Mouse (Mus musculus) heart, postnatal 36 days (tissue): ENCODE measurements around the gene Ccnt1. TPM values are rescaled to one million over a fixed set of nuclear protein-coding genes. Genes with fewer than 3 reads are reported as not detected.
"Not testable (repeated sequence)": the region's sequence is repeated elsewhere in the genome, so short reads cannot be mapped to it uniquely, and the experiment has no call there.

Source experiments
- DNase-seq, 2 experiments: peaks; one replicate each; pipeline ENCODE4 v3.0.0; 2021 to 2022
- intact Hi-C: fragments of 180-260 bp; cut with DNase I; formaldehyde crosslinking; loops from one replicate; pipeline ENCODE4 v1.15.1; 2025
- microRNA-seq, 2 experiments: library from miRNA; unstranded; fragments of <30 nt; microRNA quantifications; one replicate each; pipeline ENCODE4 v1.2.0; 2021; ENCODE audit warnings: borderline number of aligned reads in 2 of 2
- total RNA-seq, 2 experiments: library from RNA; stranded (reverse); gene quantifications; 2 replicates each; pipeline ENCODE4 v1.2.3; 2021

The Ccnt1 gene
- total RNA-seq, 2 experiments from 2014 or later: 27.6 to 32.1 TPM

GRCm38 (mm10) chr15:98514146-98514545 lies 56.6 kb downstream of the Ccnt1 start:
- DNase-seq: no peak
- intact Hi-C loops: loop anchor here (5.0 to 10.0 kb wide), 3 partner anchors 53 to 1941 kb away; no protein-coding TSS in a partner anchor

- intact Hi-C loops: loop anchor here (5.0 to 10.0 kb wide), 3 partner anchors 54 to 1941 kb away; no protein-coding TSS in a partner anchor
These were observed 57.0 kb downstream of the Ccnt1 start for GRCm38 (mm10) chr15:98513676-98514075.

GRCm38 (mm10) chr15:98512799-98513321 lies 57.9 kb downstream of the Ccnt1 start:
- DNase-seq: peak; percentile 61 to 65
- intact Hi-C loops: loop anchor here (5.0 to 10.0 kb wide), 3 partner anchors 54 to 1942 kb away; no protein-coding TSS in a partner anchor

More at GRCm38 (mm10) chr15:98513676-98514075, 57.0 kb downstream of the Ccnt1 start:
- DNase-seq: not testable (repeated sequence)

GRCm38 (mm10) chr15:98512232-98512631 lies 58.5 kb downstream of the Ccnt1 start:
- peak in 1 of 2 experiments; percentile 29 for DNase-seq
- intact Hi-C loops: loop anchor here (5.0 to 10.0 kb wide), 3 partner anchors 55 to 1943 kb away; no protein-coding TSS in a partner anchor

- intact Hi-C loops: loop anchor here (2.0 to 10.0 kb wide), 4 partner anchors 56 to 1943 kb away; no protein-coding TSS in a partner anchor
- DNase-seq: peak; percentile 36 to 39
These were observed 59.3 kb downstream of the Ccnt1 start for GRCm38 (mm10) chr15:98511386-98511928.

GRCm38 (mm10) chr15:98510438-98511385 lies 60.0 kb downstream of the Ccnt1 start:
- DNase-seq: peak; percentile 79 to 89

GRCm38 (mm10) chr15:98509387-98509786 lies 61.3 kb downstream of the Ccnt1 start:
- intact Hi-C loops: loop anchor here (10.0 kb wide), 1 partner anchor 415 kb away; the partner anchor contains the start of genes Pfkm and Senp1

More at GRCm38 (mm10) chr15:98510438-98511385, 60.0 kb downstream of the Ccnt1 start:
- intact Hi-C loops: loop anchor here (2.0 to 10.0 kb wide), 4 partner anchors 57 to 1944 kb away; no protein-coding TSS in a partner anchor

GRCm38 (mm10) chr15:98507321-98507720 lies 63.4 kb downstream of the Ccnt1 start:
- intact Hi-C loops: loop anchor here (10.0 kb wide), 1 partner anchor 413 kb away; the partner anchor contains the start of genes Pfkm and Senp1
- DNase-seq: no peak

More at GRCm38 (mm10) chr15:98509387-98509786, 61.3 kb downstream of the Ccnt1 start:
- no peak for DNase-seq

GRCm38 (mm10) chr15:98506253-98506957 lies 64.3 kb downstream of the Ccnt1 start:
- no peak for DNase-seq
- intact Hi-C loops: loop anchor here (10.0 kb wide), 1 partner anchor 412 kb away; the partner anchor contains the start of genes Pfkm and Senp1

- intact Hi-C loops: loop anchor here (2.0 to 10.0 kb wide), 4 partner anchors 20 to 410 kb away; partner anchors contain the start of genes Pfkm and Senp1
- DNase-seq: peak; percentile 63 to 86
These were observed 66.2 kb downstream of the Ccnt1 start for GRCm38 (mm10) chr15:98504514-98504913.

- intact Hi-C loops: loop anchor here (5.0 to 10.0 kb wide), 2 partner anchors 81 to 409 kb away; partner anchors contain the start of genes Pfkm and Senp1
- DNase-seq: no peak
These were observed 67.4 kb downstream of the Ccnt1 start for GRCm38 (mm10) chr15:98503317-98503716.

- DNase-seq: no peak
- intact Hi-C loops: no loop called here
These were observed 73.1 kb downstream of the Ccnt1 start for GRCm38 (mm10) chr15:98497631-98498030.

GRCm38 (mm10) chr15:98492102-98492501 lies 78.6 kb downstream of the Ccnt1 start, which contains the start of gene Olfr279:
TSS of gene Olfr279 (plus strand) at chr15:98492402.
- intact Hi-C loops: no loop called here
- DNase-seq: no peak

GRCm38 (mm10) chr15:98491332-98491731 lies 79.4 kb downstream of the Ccnt1 start:
- no peak for DNase-seq
- intact Hi-C loops: no loop called here

Small RNA genes lying within 50 kb of the gene (microRNA-seq; reads per million reads assigned to microRNA genes)
- 0.67 to 0.72 reads per million in 2 experiments for gene Mir1291

Other genes with a start within 250 kb of the Ccnt1 start
- not detected for gene Olfr284, start 229.9 kb downstream of the Ccnt1 start, total RNA-seq
- gene Olfr283, start 190.0 kb downstream of the Ccnt1 start, total RNA-seq: not detected
- not detected for gene Olfr282, start 139.7 kb downstream of the Ccnt1 start, total RNA-seq
- not detected for gene Olfr281, start 118.3 kb downstream of the Ccnt1 start, total RNA-seq
- not detected for gene OR5BS1P, start 101.0 kb downstream of the Ccnt1 start, total RNA-seq
- gene Lalba, start 88.2 kb downstream of the Ccnt1 start, total RNA-seq: not detected
- gene Olfr279, start 78.5 kb downstream of the Ccnt1 start, total RNA-seq: not detected
- 10 to 100 TPM; 75.0 to 79.4 TPM for gene Kansl2, start 36.7 kb downstream of the Ccnt1 start, total RNA-seq
- gene 4930415O20Rik, start 81 bp upstream of the Ccnt1 start, total RNA-seq: 1 to 10 TPM; 1.6 TPM
- gene Adcy6, start 39.2 kb upstream of the Ccnt1 start, total RNA-seq: 100 to 1,000 TPM; 207 TPM
- 1 to 10 TPM; 3.3 to 4.0 TPM for gene Cacnb3, start 59.9 kb upstream of the Ccnt1 start, total RNA-seq
- 10 to 100 TPM; 51.5 to 65.1 TPM for gene Ddx23, start 92.0 kb upstream of the Ccnt1 start, total RNA-seq
- 1 to 10 TPM; 1.1 to 1.4 TPM for gene Rnd1, start 106.5 kb upstream of the Ccnt1 start, total RNA-seq
- gene Ccdc65, start 137.3 kb upstream of the Ccnt1 start, total RNA-seq: under 1 TPM; 0.33 to 0.42 TPM
- 1 to 10 TPM; 6.2 to 6.7 TPM for gene Fkbp11, start 157.3 kb upstream of the Ccnt1 start, total RNA-seq
- gene Arf3, start 192.3 kb upstream of the Ccnt1 start, total RNA-seq: 10 to 100 TPM; 20.8 to 20.9 TPM
- gene Wnt10b, start 207.2 kb upstream of the Ccnt1 start, total RNA-seq: under 1 TPM; 0.27 to 0.33 TPM
- not detected for gene Wnt1, start 218.9 kb upstream of the Ccnt1 start, total RNA-seq
- under 1 TPM; 0.22 to 0.35 TPM for gene Ddn, start 238.6 kb upstream of the Ccnt1 start, total RNA-seq